Mouse (Mus musculus) MEL (cell line): ENCODE data around the gene Cers6. TPM values are rescaled to one million over a fixed set of nuclear protein-coding genes. Genes with fewer than 3 reads are reported as not detected.

Source experiments
- DNase-seq: peaks from one replicate; pipeline ENCODE4 v3.0.0; 2011; ENCODE audit warnings: low read depth, low spot score
- H3K27ac ChIP-seq: 2 replicates; pipeline ENCODE4 v1.5.1; 2012; ENCODE audit warnings: low read depth, mild to moderate bottlenecking, control low read depth, low read length, moderate library complexity; ENCODE audit not compliant: control insufficient read depth
- H3K27me3 ChIP-seq, 2 experiments: fragments of 150-350 bp in 1 of 2; sonication (generic) in 1 of 2; 2 replicates each; pipeline ENCODE4 v1.6.1; 2012; ENCODE audit warnings: low read length in 2 of 2, mild to moderate bottlenecking in 2 of 2, improper control_type of control experiment in 1 of 2, moderate library complexity in 1 of 2; ENCODE audit not compliant: insufficient read depth in 2 of 2, control insufficient read depth in 1 of 2
- H3K36me3 ChIP-seq, 2 experiments: 2 replicates each; pipeline ENCODE4 v1.6.1; 2012 to 2014; ENCODE audit warnings: low read length in 2 of 2, improper control_type of control experiment in 1 of 2, inconsistent platforms in 1 of 2, mild to moderate bottlenecking in 1 of 2; ENCODE audit not compliant: insufficient read depth in 2 of 2, control insufficient read depth in 1 of 2
- H3K4me1 ChIP-seq, 2 experiments: fragments of 150-350 bp in 1 of 2; sonication (generic) in 1 of 2; 2 replicates each; pipeline ENCODE4 v1.6.1; 2012; ENCODE audit warnings: low read length in 2 of 2, improper control_type of control experiment in 1 of 2, mild to moderate bottlenecking in 1 of 2; ENCODE audit not compliant: insufficient read depth in 2 of 2, control insufficient read depth in 1 of 2
- H3K4me3 ChIP-seq, 2 experiments: fragments of 150-350 bp in 1 of 2; sonication (generic) in 1 of 2; 2 replicates each; pipeline ENCODE4 v1.5.1; 2012; ENCODE audit warnings: low read depth in 2 of 2, low read length in 2 of 2, mild to moderate bottlenecking in 2 of 2, moderate library complexity in 2 of 2, control low read depth in 1 of 2, improper control_type of control experiment in 1 of 2; ENCODE audit not compliant: control insufficient read depth in 1 of 2, insufficient read depth in 1 of 2
- H3K79me2 ChIP-seq: 2 replicates; pipeline ENCODE4 v1.6.1; 2012; ENCODE audit warnings: mild to moderate bottlenecking, low read length, moderate library complexity; ENCODE audit not compliant: control insufficient read depth, poor library complexity, insufficient read depth
- H3K9ac ChIP-seq: 2 replicates; pipeline ENCODE4 v1.6.1; 2012; ENCODE audit warnings: low read depth, mild to moderate bottlenecking, control low read depth, low read length, moderate library complexity; ENCODE audit not compliant: control insufficient read depth, poor library complexity, severe bottlenecking
- H3K9me3 ChIP-seq: fragments of 150-350 bp; sonication (generic); replicated peaks from 2 replicates; pipeline ENCODE4 v1.6.1; 2012; ENCODE audit warnings: mild to moderate bottlenecking, low read length, improper control_type of control experiment, moderate library complexity; ENCODE audit not compliant: insufficient read depth
- CHD1 ChIP-seq: IDR thresholded peaks from 2 replicates; pipeline ENCODE4 v1.6.1; 2012; ENCODE audit warnings: low read depth, mild to moderate bottlenecking, inconsistent platforms, low read length, improper control_type of control experiment
- CHD2 ChIP-seq: IDR thresholded peaks from 2 replicates; pipeline ENCODE4 v1.6.1; 2011; ENCODE audit warnings: low read length, improper control_type of control experiment
- E2F4 ChIP-seq: IDR thresholded peaks from 2 replicates; pipeline ENCODE4 v1.6.1; 2011; ENCODE audit warnings: low read depth, low read length, improper control_type of control experiment, borderline replicate concordance
- ELF1 ChIP-seq: IDR thresholded peaks from 2 replicates; pipeline ENCODE4 v1.6.1; 2014; ENCODE audit warnings: low read depth, mild to moderate bottlenecking, inconsistent platforms, low read length, improper control_type of control experiment, moderate library complexity
- EP300 ChIP-seq, 2 experiments: IDR thresholded peaks; 2 replicates each; pipeline ENCODE4 v1.6.1; 2011; ENCODE audit warnings: improper control_type of control experiment in 2 of 2, low read length in 2 of 2, low read depth in 1 of 2, mild to moderate bottlenecking in 1 of 2
- GABPA ChIP-seq: IDR thresholded peaks from 2 replicates; pipeline ENCODE4 v1.6.1; 2012; ENCODE audit warnings: low read depth, mild to moderate bottlenecking, inconsistent platforms, low read length, improper control_type of control experiment, moderate library complexity
- GATA1 ChIP-seq: IDR thresholded peaks from 2 replicates; pipeline ENCODE4 v1.6.1; 2011; ENCODE audit warnings: low read depth, low read length, improper control_type of control experiment
- HCFC1 ChIP-seq: IDR thresholded peaks from 2 replicates; pipeline ENCODE4 v1.6.1; 2012; ENCODE audit warnings: low read depth, mild to moderate bottlenecking, inconsistent platforms, low read length, improper control_type of control experiment, moderate library complexity
- JUND ChIP-seq: IDR thresholded peaks from 2 replicates; pipeline ENCODE4 v1.6.1; 2011; ENCODE audit warnings: low read depth, mild to moderate bottlenecking, improper control_type of control experiment, low read length
- KAT2A ChIP-seq: conservative IDR thresholded peaks from 2 replicates; pipeline ENCODE4 v1.6.1; 2012; ENCODE audit warnings: low read depth, low read length, improper control_type of control experiment, inconsistent platforms
- MAFK ChIP-seq: IDR thresholded peaks from 2 replicates; pipeline ENCODE4 v1.6.1; 2011; ENCODE audit warnings: low read depth, mild to moderate bottlenecking, low read length, improper control_type of control experiment, borderline replicate concordance
- MEF2A ChIP-seq: IDR thresholded peaks from 2 replicates; pipeline ENCODE4 v1.6.1; 2014; ENCODE audit warnings: low read depth, mild to moderate bottlenecking, inconsistent platforms, low read length, improper control_type of control experiment; ENCODE audit not compliant: poor library complexity, insufficient replicate concordance, severe bottlenecking; ENCODE audit errors: extremely low read depth
- MYB ChIP-seq: IDR thresholded peaks from 2 replicates; pipeline ENCODE4 v1.6.1; 2011; ENCODE audit warnings: mild to moderate bottlenecking, low read depth, low read length, improper control_type of control experiment
- MYC ChIP-seq: IDR thresholded peaks from 2 replicates; pipeline ENCODE4 v1.6.1; 2011; ENCODE audit warnings: low read depth, mild to moderate bottlenecking, low read length, improper control_type of control experiment, moderate library complexity
- NELFE ChIP-seq: IDR thresholded peaks from 2 replicates; pipeline ENCODE4 v1.6.1; 2011; ENCODE audit warnings: low read depth, low read length, improper control_type of control experiment
- NRF1 ChIP-seq: IDR thresholded peaks from 2 replicates; pipeline ENCODE4 v1.6.1; 2014; ENCODE audit warnings: low read depth, mild to moderate bottlenecking, inconsistent platforms, low read length, improper control_type of control experiment, moderate library complexity; ENCODE audit not compliant: poor library complexity, insufficient read depth, severe bottlenecking
- POLR2AphosphoS2 ChIP-seq: IDR thresholded peaks from 2 replicates; pipeline ENCODE4 v1.6.1; 2011; ENCODE audit warnings: low read length, improper control_type of control experiment
- RAD21 ChIP-seq: IDR thresholded peaks from 2 replicates; pipeline ENCODE4 v1.6.1; 2011; ENCODE audit warnings: mild to moderate bottlenecking, low read depth, low read length, improper control_type of control experiment
- SIN3A ChIP-seq: IDR thresholded peaks from 2 replicates; pipeline ENCODE4 v1.6.1; 2012; ENCODE audit warnings: low read length, improper control_type of control experiment, inconsistent platforms
- UBTF ChIP-seq: IDR thresholded peaks from 2 replicates; pipeline ENCODE4 v1.6.1; 2012; ENCODE audit warnings: low read depth, mild to moderate bottlenecking, inconsistent platforms, low read length, improper control_type of control experiment, moderate library complexity, borderline replicate concordance; ENCODE audit not compliant: insufficient read depth
- USF1 ChIP-seq: IDR thresholded peaks from 2 replicates; pipeline ENCODE4 v1.6.1; 2014; ENCODE audit warnings: low read depth, mild to moderate bottlenecking, inconsistent platforms, low read length, improper control_type of control experiment, moderate library complexity
- USF2 ChIP-seq, 2 experiments: IDR thresholded peaks; 2 replicates each; pipeline ENCODE4 v1.6.1; 2011 to 2012; ENCODE audit warnings: improper control_type of control experiment in 2 of 2, low read length in 2 of 2, borderline replicate concordance in 1 of 2, inconsistent platforms in 1 of 2, low read depth in 1 of 2, mild to moderate bottlenecking in 1 of 2; ENCODE audit not compliant: insufficient read depth in 1 of 2
- ZKSCAN1 ChIP-seq: IDR thresholded peaks from 2 replicates; pipeline ENCODE4 v1.6.1; 2012; ENCODE audit warnings: low read depth, mild to moderate bottlenecking, inconsistent platforms, low read length, improper control_type of control experiment, moderate library complexity
- ZNF384 ChIP-seq: IDR thresholded peaks from 2 replicates; pipeline ENCODE4 v1.6.1; 2012; ENCODE audit warnings: low read depth, mild to moderate bottlenecking, inconsistent platforms, low read length, improper control_type of control experiment
- polyA plus RNA-seq, 2 experiments: library from polyadenylated mRNA; stranded (reverse) in 1 of 2; unstranded in 1 of 2; fragments of >175 nt in 1 of 2; fragments of >200 nt in 1 of 2; gene quantifications; 2 replicates each; pipeline versions ENCODE4 v1.2.1 to v1.2.4; 2012; ENCODE audit warnings: low replicate concordance in 2 of 2, low read depth in 1 of 2; ENCODE audit not compliant: insufficient read length in 2 of 2, insufficient read depth in 1 of 2, missing spikeins in 1 of 2
- total RNA-seq: library from RNA; depleted of rRNA; stranded (reverse); fragments of 300-350 nt; gene quantifications from 2 replicates; pipeline ENCODE4 v1.2.3, GENCODE M21; 2012

Gene Cers6
- total and polyA plus RNA-seq, 3 experiments: not detected

- Histone ChIP-seq H3K9ac (no peak overlapping the region), H3K9me3 (no peaks in the 10 kb centered on the region; the same call in 1 of the 2 replicates)
- no peak for TF ChIP-seq ZKSCAN1
- no peak for TF ChIP-seq MYC
- no peak for TF ChIP-seq GABPA
- no peak for TF ChIP-seq UBTF
- no peak for TF ChIP-seq USF2 (IDR thresholded peaks at IDR 0.05; ENCODE audit: borderline replicate concordance in 1 of 2, insufficient read depth in 1 of 2, low read depth in 1 of 2, low read length in 2 of 2)
- TF ChIP-seq ZNF384: no peak
- TF ChIP-seq SIN3A: no peak
- no peak for TF ChIP-seq CHD1
- no peak for TF ChIP-seq EP300 (IDR thresholded peaks at IDR 0.05; ENCODE audit: low read depth in 1 of 2, low read length in 2 of 2)
- TF ChIP-seq E2F4: no peak
- no peak for TF ChIP-seq RAD21
- no peak for TF ChIP-seq JUND
- no peak for TF ChIP-seq MYB
- no peak for TF ChIP-seq KAT2A
- TF ChIP-seq GATA1: no peak
- TF ChIP-seq, all 39 proteins: peak for 0
- H3K27me3 ChIP-seq: no peaks in the 10 kb centered on the region
- no peak overlapping the region for H3K27ac ChIP-seq
- H3K4me1 ChIP-seq: no peaks in the 10 kb centered on the region
- H3K79me2 ChIP-seq: no peaks in the 10 kb centered on the region
- DNase-seq: no peak
- no peaks in the 10 kb centered on the region for H3K36me3 ChIP-seq
- no peak overlapping the region for H3K4me3 ChIP-seq
These were observed 17.9 kb upstream of the Cers6 start for GRCm38 (mm10) chr2:68843330-68843729.

DNA sequence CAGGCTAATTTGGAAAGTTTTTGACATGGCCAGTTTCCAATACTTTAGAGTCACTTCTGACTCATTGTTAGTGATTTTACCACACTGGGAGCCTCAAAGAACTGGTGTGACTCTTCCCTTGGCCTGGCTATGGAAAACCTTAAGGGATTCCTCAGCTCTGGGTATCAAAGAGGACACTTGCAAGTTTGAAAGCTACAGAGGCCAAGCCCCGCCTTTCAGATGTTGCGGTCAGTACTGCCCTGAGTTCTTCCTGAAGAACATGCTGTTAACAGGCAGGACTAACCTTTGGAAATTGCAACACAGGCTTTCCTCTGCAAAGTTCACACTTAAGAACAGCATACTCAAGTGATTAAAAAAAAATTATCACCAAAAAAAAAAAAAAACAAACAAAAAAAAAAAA is 16.7 kb upstream of the Cers6 start:
- Histone ChIP-seq H3K4me1 (no peaks in the 10 kb centered on the region), H3K36me3 (no peaks in the 10 kb centered on the region), H3K27ac (no peak overlapping the region), H3K27me3 (no peaks in the 10 kb centered on the region), H3K79me2 (no peaks in the 10 kb centered on the region), H3K9ac (no peak overlapping the region), H3K9me3 (no peaks in the 10 kb centered on the region; the same call in 1 of the 2 replicates), H3K4me3 (no peak overlapping the region)
- DNase-seq: no peak
- TF ChIP-seq HCFC1 (no peak), CHD1 (no peak), NELFE (no peak), ELF1 (no peak), SIN3A (no peak), JUND (no peak), MEF2A (no peak), UBTF (no peak), ZKSCAN1 (no peak), MAFK (no peak), NRF1 (no peak), MYB (no peak), MYC (no peak), USF1 (no peak), CHD2 (no peak), POLR2AphosphoS2 (no peak), E2F4 (no peak), EP300 (IDR thresholded peaks at IDR 0.05; ENCODE audit: low read depth in 1 of 2, low read length in 2 of 2) (no peak), ZNF384 (no peak)
